Mouse (Mus musculus) naive thymus-derived CD4-positive, alpha-beta T cell, adult 2 months (primary cell): ENCODE measurements around the gene Ric3.

ENCODE experiments used
- DNase-seq: peaks from one replicate; pipeline ENCODE4 v3.0.0-alpha.2; 2011; ENCODE audit warnings: low read depth

The Ric3 gene

GRCm38 (mm10) chr7:109045876-109046275 lies 37.3 kb downstream of the Ric3 start:
- no peak for DNase-seq

DNA sequence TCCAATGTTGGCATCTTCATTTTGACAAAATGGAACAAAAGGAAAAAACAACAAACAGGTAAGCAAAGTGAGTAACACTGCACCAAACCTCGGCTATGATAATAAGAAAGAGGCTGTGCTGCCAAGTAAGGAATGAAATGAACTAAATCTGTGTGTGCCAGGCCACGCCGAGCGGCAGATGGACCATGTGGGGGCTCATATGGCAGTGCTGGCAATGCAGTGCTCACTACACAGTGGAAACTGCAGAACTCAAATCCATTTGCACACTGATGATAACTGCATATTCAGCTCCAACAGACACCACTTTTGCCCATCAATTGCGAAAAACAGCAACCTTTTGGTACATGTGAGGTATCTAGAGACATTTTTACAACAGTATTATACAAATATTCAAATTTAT lies 43.7 kb downstream of the Ric3 start:
- no peak for DNase-seq

DNA sequence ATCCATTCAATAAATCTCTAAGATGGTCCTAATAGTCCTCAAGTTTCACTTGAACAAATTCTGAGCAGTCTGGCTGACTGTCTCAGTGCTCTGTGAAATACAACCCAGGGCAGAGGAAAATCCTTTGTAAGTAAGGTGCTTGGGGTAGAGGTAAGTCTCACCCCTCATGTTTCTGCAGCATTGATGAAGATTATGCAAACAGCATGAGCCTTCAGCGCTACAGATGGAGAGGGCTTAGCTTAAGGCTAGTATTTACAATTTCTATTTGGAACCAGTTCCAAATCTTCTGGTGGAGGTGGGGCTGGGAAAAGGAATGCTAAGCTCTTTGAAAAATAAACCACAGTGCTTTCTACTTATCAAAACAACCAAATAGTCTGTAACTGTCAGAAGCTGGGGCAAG lies 44.1 kb downstream of the Ric3 start:
- no peak for DNase-seq

- DNase-seq: no peak
These were observed 44.9 kb downstream of the Ric3 start for GRCm38 (mm10) chr7:109038121-109038735.

DNA sequence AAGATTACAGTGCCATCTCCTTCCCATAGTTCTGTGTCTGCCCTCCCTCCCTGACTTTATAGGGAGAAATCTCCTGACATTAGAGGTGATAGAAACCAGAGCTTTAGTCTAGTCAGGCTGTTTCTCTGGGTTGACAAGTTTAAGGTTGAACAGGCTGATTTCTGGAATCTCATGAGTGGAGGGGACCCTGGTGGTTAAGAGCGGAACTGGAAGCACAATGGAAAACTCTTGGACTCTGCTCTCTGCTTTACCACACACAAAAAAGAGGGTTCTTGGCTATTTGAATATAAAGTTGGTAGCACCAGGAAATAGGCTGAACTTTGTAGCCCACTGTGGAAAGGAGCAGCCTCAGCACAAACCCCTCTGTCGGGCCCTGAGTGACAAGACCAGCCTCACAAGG lies 51.1 kb downstream of the Ric3 start:
- DNase-seq: no peak

- no peak for DNase-seq
These were observed 51.8 kb downstream of the Ric3 start for GRCm38 (mm10) chr7:109031331-109031730.

- DNase-seq: no peak
These were observed 53.1 kb downstream of the Ric3 start for GRCm38 (mm10) chr7:109029961-109030465.

- peak; percentile 38 for DNase-seq
These were observed 54.9 kb downstream of the Ric3 start for GRCm38 (mm10) chr7:109028204-109028603.

- no peak for DNase-seq
These were observed 55.4 kb downstream of the Ric3 start for GRCm38 (mm10) chr7:109027721-109028120.

GRCm38 (mm10) chr7:109026976-109027375 lies 56.2 kb downstream of the Ric3 start:
- DNase-seq: no peak

- DNase-seq: no peak
These were observed 57.4 kb downstream of the Ric3 start for GRCm38 (mm10) chr7:109025743-109026142.

GRCm38 (mm10) chr7:109021428-109021827 lies 61.7 kb downstream of the Ric3 start:
- peak; percentile 42 for DNase-seq

DNA sequence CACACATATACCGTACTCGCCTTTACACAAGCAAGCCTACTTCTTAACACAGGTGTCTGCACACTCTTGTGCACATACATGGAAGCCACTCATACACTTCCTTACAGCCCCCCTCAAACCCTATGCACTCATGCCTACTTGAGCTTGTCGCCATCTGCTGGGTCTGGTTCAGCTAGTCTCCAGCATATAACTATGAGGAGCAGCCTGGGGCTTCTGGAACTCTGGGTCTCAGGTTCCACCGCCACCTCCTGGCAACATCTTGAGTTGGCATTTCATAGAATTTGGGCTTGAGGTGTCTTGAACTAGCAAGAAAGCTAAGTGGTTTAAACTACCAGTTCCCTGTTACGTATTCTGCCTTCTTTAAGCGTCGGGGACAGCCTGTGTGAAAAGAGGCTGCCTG lies 63.9 kb downstream of the Ric3 start:
- DNase-seq: no peak

DNA sequence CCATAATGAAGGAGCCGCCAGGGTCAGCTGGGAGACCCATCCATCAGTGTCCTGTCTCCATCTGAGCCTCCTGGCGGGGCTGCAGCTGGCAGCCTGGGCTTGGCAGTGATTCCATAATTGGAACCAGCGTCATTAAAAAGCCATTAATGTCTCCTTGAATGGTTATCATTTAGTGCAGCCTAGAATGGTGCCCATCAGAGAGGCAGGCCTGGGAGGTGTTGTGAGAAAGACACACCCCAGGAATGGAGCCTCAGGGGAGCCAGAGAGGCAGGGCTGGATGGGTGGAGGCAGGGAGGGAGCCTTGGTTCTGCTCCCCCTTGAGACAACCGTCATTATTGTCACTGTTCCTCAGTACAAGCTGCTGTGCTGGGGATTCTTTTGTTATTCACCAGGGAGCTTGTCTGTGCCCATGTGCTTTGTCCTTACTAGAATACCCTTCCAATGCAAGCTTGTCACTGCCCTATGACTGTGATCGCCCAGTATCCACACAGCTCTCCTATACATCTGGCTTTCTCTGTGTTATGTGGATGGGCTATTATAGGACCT lies 66.7 kb downstream of the Ric3 start:
- DNase-seq: no peak

- DNase-seq: no peak
These were observed 68.3 kb downstream of the Ric3 start for GRCm38 (mm10) chr7:109014851-109015250.

DNA sequence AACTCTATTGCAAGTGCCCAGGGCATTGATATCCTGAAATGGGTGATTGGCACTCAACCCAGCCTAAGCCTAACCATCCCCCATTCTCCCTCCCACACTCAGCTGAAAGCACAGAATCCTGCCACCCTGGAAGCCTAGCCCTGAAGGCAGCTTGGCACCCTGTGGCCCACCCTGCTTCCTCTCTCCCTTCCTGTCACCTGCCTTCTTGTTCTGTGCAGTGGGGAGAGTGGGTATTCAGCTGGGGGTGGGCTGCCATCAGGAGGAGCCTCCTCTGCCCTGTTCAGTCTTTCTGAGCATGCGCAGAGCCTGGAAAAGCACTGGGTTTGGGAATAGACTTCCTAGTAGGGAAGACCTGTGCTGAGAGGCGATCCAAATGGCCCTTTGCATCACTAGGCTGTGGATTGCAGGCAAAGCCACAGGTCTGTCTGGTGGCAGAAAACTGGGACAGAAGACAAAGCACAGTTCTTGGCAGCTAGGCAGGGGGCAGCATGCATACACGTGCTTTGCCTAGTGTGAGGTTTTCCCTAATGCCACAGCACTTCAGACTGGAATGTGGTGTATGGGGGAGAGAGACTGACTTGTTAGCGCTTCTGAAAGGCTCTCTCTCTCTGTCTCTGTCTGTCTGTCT lies 70.0 kb downstream of the Ric3 start:
- no peak for DNase-seq

DNA sequence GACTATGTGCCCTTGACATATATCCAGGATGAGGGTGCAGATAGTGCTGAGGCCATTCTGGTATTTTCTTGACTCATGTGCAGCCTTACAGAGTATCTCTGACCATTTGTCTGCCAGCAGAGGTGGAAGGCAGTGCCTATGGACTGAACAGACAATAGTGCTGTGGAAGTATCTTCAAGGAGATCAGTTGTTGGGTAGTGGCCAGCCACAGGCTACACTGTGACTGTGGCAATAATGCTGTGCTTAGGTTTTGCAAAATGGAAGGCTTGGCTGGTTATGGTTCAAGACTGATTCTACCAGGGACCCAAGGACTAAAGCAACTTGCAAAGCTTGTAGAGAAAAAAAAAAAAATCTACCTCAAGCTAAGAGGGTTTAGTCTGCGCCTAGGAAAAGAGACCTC lies 70.6 kb downstream of the Ric3 start:
- no peak for DNase-seq

GRCm38 (mm10) chr7:109011596-109012180 lies 71.4 kb downstream of the Ric3 start:
- DNase-seq: no peak

DNA sequence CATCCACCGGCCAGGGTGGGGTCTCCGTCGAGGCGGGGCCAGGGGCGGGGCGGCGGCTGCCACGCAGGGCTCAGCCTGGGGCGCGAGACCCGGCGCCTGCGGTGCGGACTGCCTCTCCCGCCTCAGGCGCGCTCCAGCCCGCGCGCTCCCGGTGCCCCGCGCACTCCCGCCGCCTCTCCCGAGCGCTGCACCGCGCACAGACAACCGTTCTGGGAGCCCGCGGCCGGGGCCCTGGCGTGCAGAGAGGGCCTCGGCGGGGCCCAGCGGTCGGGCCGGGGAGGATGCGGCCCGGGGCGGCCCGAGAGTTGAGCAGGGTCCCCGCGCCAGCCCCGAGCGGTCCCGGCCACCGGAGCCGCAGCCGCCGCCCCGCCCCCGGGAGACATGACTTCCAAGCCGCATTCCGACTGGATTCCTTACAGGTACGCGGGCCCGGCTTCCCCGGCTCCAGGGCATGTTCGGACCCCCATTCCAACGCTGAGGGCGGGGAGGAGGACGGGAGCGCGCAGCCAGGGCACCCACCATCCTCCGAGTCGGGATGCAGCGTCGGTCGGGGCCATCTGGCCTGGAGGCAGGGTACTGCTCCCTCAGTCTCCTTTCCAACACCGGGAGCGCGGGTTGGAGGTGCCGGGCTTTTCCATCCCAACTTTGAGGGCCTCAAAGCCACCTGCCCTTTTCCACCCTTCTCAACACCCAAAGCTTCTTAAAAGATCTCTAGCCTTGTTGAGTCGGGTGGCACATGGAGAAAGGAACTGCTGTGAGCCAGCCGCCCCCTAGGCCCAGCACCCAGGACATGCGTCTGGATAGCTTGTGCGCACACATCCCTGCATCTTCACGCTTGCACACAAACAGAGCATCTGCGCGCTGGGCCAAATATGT lies 72.2 kb downstream of the Ric3 start:
- DNase-seq: no peak

DNA sequence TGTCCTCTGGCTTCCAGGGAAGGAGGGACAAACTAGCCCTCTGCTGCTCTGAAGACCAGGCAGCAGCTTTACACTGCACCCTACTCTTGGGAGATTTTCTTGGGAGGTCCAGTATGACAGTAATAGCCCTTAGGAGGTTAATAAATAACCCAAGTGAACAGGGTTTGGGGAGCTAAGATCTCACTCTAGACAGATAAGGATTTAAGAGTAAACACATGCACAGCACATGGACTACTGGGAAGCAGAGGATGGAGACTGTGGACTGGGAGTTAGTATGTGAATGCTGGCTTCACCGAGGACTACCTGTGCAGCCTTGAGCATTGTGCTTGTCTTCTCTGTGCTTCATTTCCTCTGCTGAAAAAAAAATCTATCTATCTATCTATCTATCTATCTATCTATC lies 73.9 kb downstream of the Ric3 start:
- DNase-seq: no peak

DNA sequence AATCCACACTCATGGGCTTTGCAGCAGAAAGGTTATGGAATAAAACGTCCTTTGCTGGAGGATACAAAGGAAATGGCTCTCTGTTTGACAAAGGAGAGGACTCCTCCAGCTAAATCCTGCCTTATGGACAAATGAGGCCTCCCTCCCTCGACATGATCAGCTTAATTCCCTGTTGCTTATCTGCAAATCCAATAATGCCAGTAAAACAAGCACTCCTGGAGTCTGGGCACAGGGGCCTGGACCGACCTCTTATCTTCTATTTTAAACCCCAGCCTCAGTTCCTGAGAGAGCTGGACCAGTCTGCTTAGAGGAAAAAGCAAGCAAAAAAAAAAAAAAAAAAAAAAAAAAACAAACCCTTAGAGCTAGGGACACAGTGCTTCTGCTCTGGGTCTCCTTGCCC lies 79.5 kb downstream of the Ric3 start:
- no peak for DNase-seq

DNA sequence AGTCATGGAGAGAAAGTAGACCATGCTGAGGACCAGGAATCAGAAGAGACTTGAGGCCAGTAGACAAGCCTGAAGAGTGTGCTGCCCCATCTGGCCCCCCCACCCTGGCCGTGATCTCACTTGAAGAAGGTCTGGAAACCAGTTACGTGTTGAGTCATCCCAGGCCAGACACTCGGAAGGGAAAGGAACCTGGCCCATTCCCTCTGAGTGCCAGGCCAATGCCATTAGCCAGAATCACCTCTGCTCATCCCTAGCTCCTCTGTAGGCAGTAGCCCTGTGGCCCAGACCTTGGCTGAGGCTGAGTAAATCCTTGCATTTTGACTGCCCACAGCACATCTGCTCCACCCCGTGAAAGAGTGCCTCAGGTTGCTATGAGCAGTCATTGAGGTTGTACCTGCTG lies 81.2 kb downstream of the Ric3 start:
- no peak for DNase-seq
